Mouse (Mus musculus): ENCODE measurements around the gene Tln1.

GRCm38 (mm10) chr4:43527880-43528279, 34.6 kb downstream of the Tln1 start:
- TF ChIP-seq EP300 (IDR thresholded peaks at IDR 0.05; ENCODE audit: low read depth), result no peak
- peak; percentile 65 for TF ChIP-seq CTCF (IDR thresholded peaks at IDR 0.05; ENCODE audit: low read depth)

All from liver, embryonic 14.5 days (tissue).